Mouse (Mus musculus): ENCODE measurements at regions not wholly inside any gene's neighbourhood (a gene's known extent, or its start where the extent isn't known, plus 50 kb on each side); places are given as distances from the start of the nearest gene placed in this dataset.
A peak's percentile ranks its signal among the peaks of the same experiment; 100 is the strongest.

GRCm38 (mm10) chr3:137520191-137520590 is 101.2 kb upstream of the Ddit4l start:
- ATAC-seq, result no peak
- no peaks in the 10 kb centered on the region for H3K27me3 ChIP-seq (replicated peaks; ENCODE audit: control insufficient read depth, insufficient read depth, low read length)
- no peaks in the 10 kb centered on the region for H3K36me3 ChIP-seq (ENCODE audit: control insufficient read depth, insufficient read depth)
- H3K9me3 ChIP-seq (ENCODE audit: control insufficient read depth, low read length), result no peaks in the 10 kb centered on the region
- H3K4me3 ChIP-seq (replicated peaks; ENCODE audit: low read length), result no peak overlapping the region
- H3K4me1 ChIP-seq (replicated peaks; ENCODE audit: control insufficient read depth, insufficient read depth, low read length), result peaks cover 4% of the 10 kb centered on the region; the same call in 1 of the 2 replicates
- no peak overlapping the region for H3K9ac ChIP-seq (replicated peaks; ENCODE audit: low read depth, low read length)
- H3K27ac ChIP-seq (ENCODE audit: low read length), result no peak overlapping the region
- H3K4me2 ChIP-seq (ENCODE audit: low read length), result no peak overlapping the region
- WGBS, result 87% methylated on average over 1 of the region's 1 CpGs

- ATAC-seq, result no peak
- H3K4me2 ChIP-seq (ENCODE audit: low read length), result no peak overlapping the region
- H3K27ac ChIP-seq (ENCODE audit: low read length), result no peak overlapping the region
- H3K36me3 ChIP-seq (ENCODE audit: control insufficient read depth, insufficient read depth), result no peaks in the 10 kb centered on the region
- 67% methylated on average over 12 of the region's 12 CpGs for WGBS
- H3K4me3 ChIP-seq (replicated peaks; ENCODE audit: low read length), result no peak overlapping the region
- H3K9me3 ChIP-seq (ENCODE audit: control insufficient read depth, low read length), result no peaks in the 10 kb centered on the region
- peaks cover 15% of the 10 kb centered on the region for H3K4me1 ChIP-seq (replicated peaks; ENCODE audit: control insufficient read depth, insufficient read depth, low read length)
- H3K9ac ChIP-seq (replicated peaks; ENCODE audit: low read depth, low read length), result no peak overlapping the region
- H3K27me3 ChIP-seq (replicated peaks; ENCODE audit: control insufficient read depth, insufficient read depth, low read length), result no peaks in the 10 kb centered on the region
Observed at GRCm38 (mm10) chr3:137525606-137526575, 95.5 kb upstream of the Ddit4l start.

- no peaks in the 10 kb centered on the region for H3K36me3 ChIP-seq (ENCODE audit: control insufficient read depth, insufficient read depth)
- no peak overlapping the region for H3K9ac ChIP-seq (replicated peaks; ENCODE audit: low read depth, low read length)
- no peaks in the 10 kb centered on the region for H3K9me3 ChIP-seq (ENCODE audit: control insufficient read depth, low read length)
- peaks cover 16% of the 10 kb centered on the region for H3K4me1 ChIP-seq (replicated peaks; ENCODE audit: control insufficient read depth, insufficient read depth, low read length)
- H3K27ac ChIP-seq (ENCODE audit: low read length), result peak overlapping the region; percentile 56
- H3K4me2 ChIP-seq (ENCODE audit: low read length), result no peak overlapping the region
- ATAC-seq, result no peak; the same call in 1 of the 2 replicates
- no peak overlapping the region for H3K4me3 ChIP-seq (replicated peaks; ENCODE audit: low read length)
- no peaks in the 10 kb centered on the region for H3K27me3 ChIP-seq (replicated peaks; ENCODE audit: control insufficient read depth, insufficient read depth, low read length)
- WGBS, result 19% methylated on average over 2 of the region's 2 CpGs
Observed at GRCm38 (mm10) chr3:137529592-137529960, 91.8 kb upstream of the Ddit4l start.

- Histone ChIP-seq H3K9ac (replicated peaks; ENCODE audit: low read depth, low read length) (no peak overlapping the region), H3K27me3 (replicated peaks; ENCODE audit: control insufficient read depth, insufficient read depth, low read length) (no peaks in the 10 kb centered on the region), H3K4me3 (replicated peaks; ENCODE audit: low read length) (no peak overlapping the region), H3K4me1 (replicated peaks; ENCODE audit: control insufficient read depth, insufficient read depth, low read length) (peaks cover 16% of the 10 kb centered on the region), H3K9me3 (ENCODE audit: control insufficient read depth, low read length) (no peaks in the 10 kb centered on the region), H3K36me3 (ENCODE audit: control insufficient read depth, insufficient read depth) (no peaks in the 10 kb centered on the region), H3K27ac (ENCODE audit: low read length) (peak overlapping the region; percentile 56), H3K4me2 (ENCODE audit: low read length) (peak overlapping the region; percentile 22)
- ATAC-seq, result peak; percentile 90
- WGBS, result 12% methylated on average over 7 of the region's 7 CpGs
Observed at GRCm38 (mm10) chr3:137529961-137530609, 91.3 kb upstream of the Ddit4l start.

GRCm38 (mm10) chr3:137541666-137542065 is 79.7 kb upstream of the Ddit4l start:
- Histone ChIP-seq H3K4me3 (replicated peaks; ENCODE audit: low read length) (no peak overlapping the region), H3K9me3 (ENCODE audit: control insufficient read depth, low read length) (no peaks in the 10 kb centered on the region), H3K27me3 (replicated peaks; ENCODE audit: control insufficient read depth, insufficient read depth, low read length) (no peaks in the 10 kb centered on the region), H3K9ac (replicated peaks; ENCODE audit: low read depth, low read length) (no peak overlapping the region), H3K4me2 (ENCODE audit: low read length) (no peak overlapping the region), H3K4me1 (replicated peaks; ENCODE audit: control insufficient read depth, insufficient read depth, low read length) (no peaks in the 10 kb centered on the region), H3K36me3 (ENCODE audit: control insufficient read depth, insufficient read depth) (no peaks in the 10 kb centered on the region), H3K27ac (ENCODE audit: low read length) (no peak overlapping the region)
- ATAC-seq, result no peak
- 80% methylated on average over 3 of the region's 3 CpGs for WGBS

- Histone ChIP-seq H3K4me3 (replicated peaks; ENCODE audit: low read length) (no peak overlapping the region), H3K4me2 (ENCODE audit: low read length) (no peak overlapping the region), H3K9me3 (ENCODE audit: control insufficient read depth, low read length) (no peaks in the 10 kb centered on the region), H3K4me1 (replicated peaks; ENCODE audit: control insufficient read depth, insufficient read depth, low read length) (peaks cover 1% of the 10 kb centered on the region), H3K36me3 (ENCODE audit: control insufficient read depth, insufficient read depth) (no peaks in the 10 kb centered on the region), H3K9ac (replicated peaks; ENCODE audit: low read depth, low read length) (no peak overlapping the region), H3K27ac (ENCODE audit: low read length) (no peak overlapping the region), H3K27me3 (replicated peaks; ENCODE audit: control insufficient read depth, insufficient read depth, low read length) (no peaks in the 10 kb centered on the region)
- ATAC-seq, result no peak
- WGBS, result 68% methylated on average over 1 of the region's 1 CpGs
Observed at GRCm38 (mm10) chr3:137542343-137542742, 79.1 kb upstream of the Ddit4l start.

- Histone ChIP-seq H3K4me3 (replicated peaks; ENCODE audit: low read length) (peak overlapping the region; percentile 6; the same call in 1 of the 2 replicates), H3K9ac (replicated peaks; ENCODE audit: low read depth, low read length) (peak overlapping the region; percentile 32; the same call in 1 of the 2 replicates), H3K4me1 (replicated peaks; ENCODE audit: control insufficient read depth, insufficient read depth, low read length) (peaks cover 10% of the 10 kb centered on the region)
Observed at GRCm38 (mm10) chr3:137547414-137547877, 74.0 kb upstream of the Ddit4l start.

GRCm38 (mm10) chr3:137547938-137548337 is 73.5 kb upstream of the Ddit4l start:
- Histone ChIP-seq H3K9ac (replicated peaks; ENCODE audit: low read depth, low read length) (peak overlapping the region; percentile 32; the same call in 1 of the 2 replicates), H3K4me2 (ENCODE audit: low read length) (peak overlapping the region; percentile 43), H3K4me1 (replicated peaks; ENCODE audit: control insufficient read depth, insufficient read depth, low read length) (peaks cover 10% of the 10 kb centered on the region), H3K36me3 (ENCODE audit: control insufficient read depth, insufficient read depth) (no peaks in the 10 kb centered on the region), H3K27ac (ENCODE audit: low read length) (no peak overlapping the region), H3K9me3 (ENCODE audit: control insufficient read depth, low read length) (no peaks in the 10 kb centered on the region), H3K4me3 (replicated peaks; ENCODE audit: low read length) (peak overlapping the region; percentile 6; the same call in 1 of the 2 replicates), H3K27me3 (replicated peaks; ENCODE audit: control insufficient read depth, insufficient read depth, low read length) (no peaks in the 10 kb centered on the region)
- ATAC-seq, result peak; percentile 43; the same call in 1 of the 2 replicates
- WGBS, result 3% methylated on average over 6 of the region's 6 CpGs

More at GRCm38 (mm10) chr3:137547414-137547877, 74.0 kb upstream of the Ddit4l start:
- H3K36me3 ChIP-seq (ENCODE audit: control insufficient read depth, insufficient read depth), result no peaks in the 10 kb centered on the region
- peak overlapping the region; percentile 43 for H3K4me2 ChIP-seq (ENCODE audit: low read length)
- peak; percentile 62 for ATAC-seq
- 4% methylated on average over 12 of the region's 12 CpGs for WGBS
- H3K27ac ChIP-seq (ENCODE audit: low read length), result no peak overlapping the region
- H3K27me3 ChIP-seq (replicated peaks; ENCODE audit: control insufficient read depth, insufficient read depth, low read length), result no peaks in the 10 kb centered on the region
- no peaks in the 10 kb centered on the region for H3K9me3 ChIP-seq (ENCODE audit: control insufficient read depth, low read length)

GRCm38 (mm10) chr3:137550708-137551107 is 70.7 kb upstream of the Ddit4l start:
- Histone ChIP-seq H3K4me2 (ENCODE audit: low read length) (no peak overlapping the region), H3K4me1 (replicated peaks; ENCODE audit: control insufficient read depth, insufficient read depth, low read length) (peaks cover 10% of the 10 kb centered on the region), H3K27me3 (replicated peaks; ENCODE audit: control insufficient read depth, insufficient read depth, low read length) (no peaks in the 10 kb centered on the region), H3K36me3 (ENCODE audit: control insufficient read depth, insufficient read depth) (no peaks in the 10 kb centered on the region), H3K27ac (ENCODE audit: low read length) (no peak overlapping the region), H3K4me3 (replicated peaks; ENCODE audit: low read length) (no peak overlapping the region), H3K9me3 (ENCODE audit: control insufficient read depth, low read length) (no peaks in the 10 kb centered on the region), H3K9ac (replicated peaks; ENCODE audit: low read depth, low read length) (no peak overlapping the region)
- 87% methylated on average over 4 of the region's 4 CpGs for WGBS
- ATAC-seq, result no peak
